Mouse (Mus musculus): Measurements from ENCODE around the gene Olfr1537.

Olfr1537 gene

GRCm38 (mm10) chr9:39249894-39250293 is at the start of gene Olfr1537:
Olfr1537 (minus strand) TSS chr9:39249994.
- no peak for DNase-seq (ENCODE audit: low read depth, low spot score)

GRCm38 (mm10) chr9:39287136-39287535 is 37.3 kb upstream of the Olfr1537 start:
- no peak for DNase-seq (ENCODE audit: low read depth, low spot score)

DNA sequence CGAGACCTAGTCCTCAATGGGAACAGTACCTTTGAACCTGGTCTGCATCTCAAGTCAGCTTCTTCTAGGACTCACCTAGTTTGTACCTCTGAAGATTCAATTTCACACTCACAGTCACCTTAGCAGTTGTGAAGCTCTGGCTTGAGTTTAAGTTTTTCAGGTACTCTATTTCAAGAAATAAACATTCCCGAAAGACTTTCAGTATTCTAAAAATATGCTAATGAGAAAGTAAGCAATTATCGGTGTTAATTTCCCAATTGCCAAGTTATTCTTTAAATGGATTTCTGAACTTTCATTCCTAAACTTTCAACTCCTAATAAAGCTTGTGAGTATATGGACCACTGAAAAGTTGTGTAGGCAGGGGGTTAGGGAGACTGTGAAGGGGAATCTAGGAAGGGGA is 26.9 kb upstream of the Olfr1537 start, which contains the start of gene Olfr945:
TSS of gene Olfr945 (minus strand) at position 101 of the 400 bp plus-strand sequence.
- DNase-seq (ENCODE audit: low read depth, low spot score): no peak

DNA sequence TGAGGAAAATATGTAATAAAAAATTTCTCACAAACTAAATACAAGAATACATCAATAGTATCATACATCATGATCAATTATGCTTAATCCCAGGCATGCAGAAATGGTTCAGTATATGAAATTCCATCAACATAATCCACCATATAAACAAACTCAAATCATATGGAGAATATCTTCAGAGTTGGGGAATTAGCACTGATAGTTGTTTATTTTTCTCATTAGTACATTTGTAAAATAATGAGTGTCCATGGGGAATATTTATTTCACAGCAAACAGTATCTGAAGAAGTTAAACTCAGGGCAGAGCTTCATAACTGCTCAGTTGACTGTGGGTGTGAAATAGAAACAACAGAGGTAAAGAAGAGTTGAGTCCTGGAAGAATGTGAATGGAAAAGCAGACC is 48.2 kb downstream of the Olfr1537 start, which contains the start of gene Olfr944:
TSS of gene Olfr944 (plus strand) at position 301 of the 400 bp plus-strand sequence.
- DNase-seq (ENCODE audit: low read depth, low spot score): no peak

Data from ZHBTc4 (cell line).